Mouse (Mus musculus): ENCODE data around the gene Gli3.

Gli3 gene

DNA sequence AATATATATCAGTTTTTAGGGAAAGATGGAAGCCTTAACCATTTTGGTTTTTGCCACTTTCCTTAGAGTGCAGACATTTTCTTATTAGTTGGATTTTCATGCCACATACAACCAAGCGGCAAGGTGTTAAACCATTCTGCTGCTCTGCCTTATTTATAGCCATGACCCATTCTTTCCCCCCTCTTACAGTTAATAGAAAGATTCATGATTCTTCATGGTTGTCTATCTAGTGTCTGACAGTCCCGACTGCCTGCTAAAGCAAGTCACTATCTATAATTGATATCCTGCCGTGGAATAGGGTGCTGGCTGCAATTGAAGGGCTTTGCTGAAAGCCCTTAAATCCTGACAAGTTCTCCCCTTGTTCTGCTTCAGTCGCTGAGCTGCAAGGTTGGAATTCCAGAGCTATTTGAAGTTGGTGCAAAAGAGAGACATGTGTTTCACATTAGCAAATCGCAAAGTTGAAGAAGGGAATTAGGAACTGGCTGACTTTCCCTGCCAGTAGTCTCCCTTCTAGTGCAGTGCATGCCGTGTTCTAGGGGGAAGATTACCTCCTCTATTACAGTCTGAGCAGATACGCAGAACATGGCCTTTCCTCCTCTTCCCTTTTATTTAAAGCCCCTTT is 201.7 kb downstream of the Gli3 start:
- peak; percentile 6 for DNase-seq

- no peak for DNase-seq
These were observed 202.5 kb downstream of the Gli3 start for GRCm38 (mm10) chr13:15665514-15665913.

- DNase-seq = no peak
These were observed 207.3 kb downstream of the Gli3 start for GRCm38 (mm10) chr13:15670144-15670961.

DNA sequence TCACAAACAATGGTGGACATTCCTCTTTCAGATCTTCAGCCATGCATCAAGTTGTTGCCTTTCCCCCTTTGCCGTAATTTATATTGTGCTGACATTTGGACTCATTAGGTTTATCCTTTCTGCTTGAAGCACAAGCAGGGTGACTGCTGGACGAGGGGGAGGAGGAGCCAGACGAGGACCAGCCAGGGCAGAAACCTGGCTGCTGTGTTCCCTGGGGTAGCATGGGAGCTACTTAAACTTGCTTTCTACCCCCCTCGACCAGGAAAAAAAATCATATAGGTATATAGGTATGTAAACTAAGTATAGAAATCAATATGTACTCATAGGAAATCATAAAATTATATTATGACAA is 207.9 kb downstream of the Gli3 start:
- no peak for DNase-seq

GRCm38 (mm10) chr13:15675480-15675879 is 212.4 kb downstream of the Gli3 start:
- DNase-seq = no peak

DNA sequence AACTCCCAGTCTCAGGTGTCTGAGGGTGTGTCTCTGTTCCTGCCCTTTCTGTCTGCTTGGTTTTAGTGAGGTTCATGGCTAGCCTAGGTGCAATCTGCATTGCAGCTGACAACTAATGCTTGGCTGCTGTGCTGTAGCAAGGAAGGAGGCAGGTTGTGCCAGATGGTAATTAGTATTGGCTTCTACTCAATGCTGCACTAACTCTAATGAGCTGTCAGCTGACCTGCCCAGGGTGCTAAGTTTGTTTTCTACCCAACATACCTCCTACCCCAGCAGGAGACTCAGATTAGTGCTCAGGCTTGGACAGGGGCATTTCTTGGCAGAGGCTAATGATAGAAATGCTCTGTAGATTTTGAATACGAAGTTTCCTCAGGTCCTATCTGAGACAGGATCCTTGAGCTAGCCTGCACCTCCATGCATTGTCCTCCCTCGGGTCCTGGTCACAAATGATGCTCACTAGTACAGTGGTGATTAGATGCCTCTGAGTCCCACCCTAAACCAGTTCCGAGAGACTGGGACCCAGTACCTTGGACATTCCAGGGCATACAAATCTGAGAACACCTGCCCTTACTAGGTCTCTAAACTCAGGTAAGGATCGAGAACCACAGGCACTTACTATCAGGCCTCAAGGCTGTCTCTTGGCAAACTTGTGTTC is 214.2 kb downstream of the Gli3 start:
- no peak for DNase-seq

GRCm38 (mm10) chr13:15681530-15681929 is 218.5 kb downstream of the Gli3 start:
- no peak for DNase-seq

GRCm38 (mm10) chr13:15683006-15683405 is 220.0 kb downstream of the Gli3 start:
- DNase-seq = no peak

GRCm38 (mm10) chr13:15688074-15688825 is 225.2 kb downstream of the Gli3 start:
- DNase-seq = no peak

DNA sequence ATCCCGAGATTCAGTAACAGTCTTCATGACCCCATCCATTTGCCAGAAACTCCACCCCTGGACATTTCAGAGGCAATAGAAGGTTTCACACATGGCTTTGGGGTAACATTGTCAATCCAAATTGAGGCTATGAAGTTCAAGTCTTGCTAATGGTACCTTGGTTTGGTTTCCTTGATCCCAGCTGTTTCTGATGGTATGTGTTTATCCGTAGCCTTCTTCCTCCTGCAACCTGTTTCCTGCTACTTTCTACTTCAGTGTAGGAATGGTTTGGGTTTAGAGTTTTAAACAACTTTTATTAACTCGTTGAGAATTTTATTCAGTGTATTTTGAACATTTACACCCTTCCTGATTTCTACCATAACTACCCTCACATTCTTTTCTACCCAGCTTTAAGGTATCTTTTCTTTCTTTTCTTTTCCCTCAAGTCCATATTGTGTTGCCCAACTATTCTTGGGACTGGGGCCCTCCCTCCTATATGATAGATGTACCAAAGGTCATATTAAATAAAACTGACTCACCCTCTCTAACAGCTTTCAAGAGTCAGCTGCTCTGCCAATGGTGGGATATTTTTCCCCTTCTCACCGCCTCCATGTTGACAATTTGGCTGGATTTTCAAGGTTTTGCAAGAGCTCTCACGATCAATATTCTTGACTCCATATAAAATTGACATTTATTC is 225.9 kb downstream of the Gli3 start:
- DNase-seq = no peak

- DNase-seq = no peak
These were observed 228.9 kb downstream of the Gli3 start for GRCm38 (mm10) chr13:15691751-15692464.

DNA sequence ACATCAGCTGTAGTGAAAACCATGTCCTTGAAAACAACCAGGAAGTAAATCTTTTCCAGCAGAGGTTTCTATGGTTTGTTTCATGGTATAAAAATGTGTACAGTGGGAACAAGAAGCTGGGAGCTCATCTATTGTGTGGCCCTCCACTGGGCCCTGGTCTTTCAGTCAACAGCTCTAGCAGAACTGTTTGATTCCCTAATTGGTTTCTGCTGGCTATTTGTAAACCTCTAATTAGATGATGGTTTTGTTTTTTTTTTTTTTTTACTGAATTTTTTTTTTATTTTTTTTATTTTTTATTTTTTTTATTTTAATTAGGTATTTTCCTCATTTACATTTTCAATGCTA is 229.4 kb downstream of the Gli3 start:
- DNase-seq = no peak

DNA sequence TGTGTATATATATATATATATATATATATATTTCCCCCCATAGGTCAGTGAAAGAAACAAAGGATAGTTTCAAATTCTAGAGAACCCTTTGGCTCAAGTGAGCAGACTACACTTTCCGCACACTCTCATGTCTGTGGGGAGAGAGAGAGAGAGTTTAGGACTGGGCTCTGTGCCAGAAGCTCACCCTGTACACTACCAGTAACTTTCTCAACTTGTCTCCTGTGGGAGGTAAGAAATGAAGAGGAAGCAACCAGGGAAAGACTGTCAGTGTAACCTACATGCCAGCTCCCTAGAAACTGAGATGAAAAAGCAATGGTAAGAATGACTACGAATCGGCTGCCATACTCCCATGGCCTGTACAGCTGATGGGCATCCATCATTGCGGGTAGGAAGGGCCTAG is 235.2 kb downstream of the Gli3 start:
- no peak for DNase-seq

GRCm38 (mm10) chr13:15699116-15699515 is 236.1 kb downstream of the Gli3 start:
- DNase-seq = no peak

- DNase-seq = no peak
These were observed 241.6 kb downstream of the Gli3 start for GRCm38 (mm10) chr13:15704669-15705068.

DNA sequence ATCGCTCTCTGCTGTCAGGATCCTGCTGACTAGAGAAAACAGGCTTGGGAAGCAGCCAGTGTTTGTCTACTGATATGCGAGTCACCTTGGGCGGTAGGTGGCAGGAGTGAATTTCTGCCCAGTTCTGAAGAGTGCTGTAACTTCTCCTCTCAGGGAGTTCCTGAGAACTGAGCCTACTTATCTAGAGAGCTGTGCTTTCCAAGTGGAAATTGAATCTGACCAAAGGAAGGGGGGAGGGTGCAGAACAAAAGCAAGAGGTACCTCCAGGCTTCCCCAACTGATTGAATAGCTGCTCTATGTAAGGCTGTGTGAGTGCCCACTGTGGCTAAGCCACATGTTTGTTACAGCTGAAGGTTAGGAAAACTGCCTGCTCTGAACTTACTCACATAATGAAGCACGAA is 244.4 kb downstream of the Gli3 start:
- DNase-seq = peak; percentile 16

- no peak for DNase-seq
These were observed 250.5 kb downstream of the Gli3 start for GRCm38 (mm10) chr13:15713486-15713885.

- no peak for DNase-seq
These were observed 251.3 kb downstream of the Gli3 start for GRCm38 (mm10) chr13:15714331-15714725.

DNA sequence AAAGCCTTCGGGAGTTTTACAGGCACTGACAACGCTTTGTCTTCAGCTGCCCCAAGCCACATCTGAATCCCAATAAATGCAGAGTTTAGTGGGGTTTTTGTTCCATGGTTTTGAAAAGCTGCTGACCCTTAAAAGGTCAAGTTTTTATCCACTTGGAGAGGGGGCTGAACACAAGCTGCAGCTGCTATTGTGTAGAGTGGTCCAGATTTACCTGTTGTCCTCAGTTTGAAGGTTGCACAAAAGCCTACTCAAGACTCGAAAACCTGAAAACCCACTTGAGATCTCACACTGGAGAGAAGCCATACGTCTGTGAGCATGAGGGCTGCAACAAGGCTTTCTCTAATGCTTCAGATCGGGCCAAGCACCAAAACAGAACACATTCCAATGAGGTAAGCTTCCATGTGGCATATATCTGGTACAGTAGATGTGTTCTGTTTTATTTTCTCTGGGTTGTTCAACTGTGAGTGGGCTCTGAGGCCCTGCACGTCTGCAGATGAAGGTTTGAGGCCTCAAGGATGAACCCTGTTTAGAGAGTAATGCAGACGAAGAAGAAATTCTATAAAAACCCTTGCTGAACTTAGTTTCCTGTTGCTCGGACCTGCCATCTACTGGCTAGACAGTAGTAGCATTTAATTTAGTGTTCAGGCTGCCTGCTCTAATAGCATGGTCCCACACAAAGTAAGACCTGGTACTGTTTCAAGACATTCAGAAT is 251.8 kb downstream of the Gli3 start:
- peak; percentile 45 for DNase-seq

DNA sequence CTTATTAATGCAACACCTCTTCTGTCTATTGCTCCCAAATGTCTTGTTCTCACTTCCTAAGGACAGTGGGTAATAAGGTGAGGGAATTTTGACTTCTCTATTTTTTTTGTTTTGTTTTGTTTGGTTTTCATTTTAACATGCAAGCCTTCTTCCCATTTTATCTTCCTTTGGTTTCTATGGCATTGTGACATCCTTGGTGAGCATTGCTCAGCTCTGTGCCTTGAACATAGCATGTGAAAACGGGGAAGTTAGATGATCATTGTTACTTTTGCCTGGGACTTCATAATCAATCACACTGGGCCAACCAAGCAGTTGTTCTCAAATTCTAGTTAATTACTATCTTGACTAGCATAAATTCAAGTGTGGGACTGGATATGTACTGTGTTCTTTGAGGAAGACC is 258.4 kb downstream of the Gli3 start:
- no peak for DNase-seq

DNA sequence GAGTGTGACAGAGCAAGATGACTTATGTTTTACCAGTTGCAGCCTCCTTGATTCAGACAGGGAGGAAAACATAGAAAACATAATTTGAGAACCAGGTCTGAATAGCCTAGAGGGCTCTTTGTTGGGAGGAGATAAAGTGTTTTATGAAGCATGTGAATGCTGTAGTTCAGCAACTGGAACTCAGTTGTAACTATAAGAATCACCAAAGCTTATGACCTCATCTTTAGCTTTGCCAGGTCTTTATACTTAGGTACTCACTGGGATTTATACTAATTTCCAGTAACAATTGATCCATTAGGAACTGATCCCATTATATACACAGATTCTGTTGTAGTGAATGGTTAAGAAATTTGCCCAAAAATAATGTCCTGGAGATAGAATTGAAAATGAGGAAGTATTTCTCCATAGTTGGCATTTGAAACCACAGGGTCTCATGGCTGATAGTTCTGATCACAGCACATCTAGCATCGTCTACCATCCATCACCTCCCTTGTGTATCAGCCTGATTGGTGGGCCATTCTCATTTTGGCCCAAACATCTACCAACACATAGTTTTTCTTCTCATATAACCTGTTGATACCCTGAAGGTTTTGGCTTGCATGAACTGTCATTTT is 259.8 kb downstream of the Gli3 start:
- DNase-seq = no peak

Data from kidney, postnatal 14 days (tissue).